Mouse (Mus musculus) myocyte (in vitro differentiated cells): ENCODE results near the gene Dnmbp. TPM values are rescaled to one million over a fixed set of nuclear protein-coding genes. Genes with fewer than 3 reads are reported as not detected.
"Not testable (repeated sequence)": the region's sequence is repeated elsewhere in the genome, so short reads cannot be mapped to it uniquely, and the experiment has no call there.

Source experiments
- H3K27me3 ChIP-seq: one replicate; pipeline ENCODE4 v1.6.1; 2011; ENCODE audit not compliant: control insufficient read depth, insufficient read depth, insufficient read length
- H3K36me3 ChIP-seq: one replicate; pipeline ENCODE4 v1.6.1; 2011; ENCODE audit not compliant: control insufficient read depth, insufficient read depth
- H3K4me2 ChIP-seq: one replicate; pipeline ENCODE4 v1.6.1; 2011; ENCODE audit warnings: low read depth, control low read depth
- H3K4me3 ChIP-seq: one replicate; pipeline ENCODE4 v1.5.1; 2011; ENCODE audit warnings: mild to moderate bottlenecking, control low read depth, moderate library complexity
- H3K79me2 ChIP-seq: one replicate; pipeline ENCODE4 v1.6.1; 2011; ENCODE audit not compliant: control insufficient read depth, insufficient read depth
- H3ac ChIP-seq: one replicate; pipeline ENCODE4 v1.6.1; 2011; ENCODE audit not compliant: control insufficient read depth, insufficient read length
- CEBPB ChIP-seq: IDR thresholded peaks from 2 replicates; pipeline ENCODE4 v1.6.1; 2011; ENCODE audit warnings: mild to moderate bottlenecking, moderate library complexity; ENCODE audit not compliant: poor library complexity, insufficient read depth, severe bottlenecking
- E2F4 ChIP-seq: IDR thresholded peaks from one replicate; pipeline ENCODE4 v1.6.1; 2011; ENCODE audit warnings: mild to moderate bottlenecking, control low read depth, moderate library complexity; ENCODE audit not compliant: insufficient read depth
- MAX ChIP-seq: IDR thresholded peaks from one replicate; pipeline ENCODE4 v1.6.1; 2011; ENCODE audit warnings: low read depth, mild to moderate bottlenecking, control low read depth
- MYOD1 ChIP-seq, 3 experiments: IDR thresholded peaks; one replicate each; pipeline ENCODE4 v1.6.1; 2011; ENCODE audit warnings: control low read depth in 2 of 3, low read depth in 2 of 3, mild to moderate bottlenecking in 2 of 3, moderate library complexity in 1 of 3; ENCODE audit not compliant: insufficient read length in 2 of 3, control insufficient read depth in 1 of 3
- MYOG ChIP-seq, 3 experiments: IDR thresholded peaks; one replicate each; pipeline ENCODE4 v1.6.1; 2011; ENCODE audit warnings: control low read depth in 2 of 3, low read depth in 2 of 3, mild to moderate bottlenecking in 2 of 3; ENCODE audit not compliant: insufficient read length in 2 of 3, control insufficient read depth in 1 of 3, insufficient read depth in 1 of 3
- POLR2A ChIP-seq: IDR thresholded peaks from one replicate; pipeline ENCODE4 v1.6.1; 2011; ENCODE audit warnings: low read depth, mild to moderate bottlenecking, control low read depth, moderate library complexity; ENCODE audit not compliant: insufficient read length
- POLR2AphosphoS2 ChIP-seq: IDR thresholded peaks from one replicate; pipeline ENCODE4 v1.6.1; 2011; ENCODE audit warnings: low read depth, control low read depth; ENCODE audit not compliant: insufficient read length
- REST ChIP-seq: IDR thresholded peaks from one replicate; pipeline ENCODE4 v1.6.1; 2011; ENCODE audit warnings: mild to moderate bottlenecking, control low read depth, moderate library complexity; ENCODE audit not compliant: insufficient read depth, insufficient read length
- SRF ChIP-seq: IDR thresholded peaks from one replicate; pipeline ENCODE4 v1.6.1; 2011; ENCODE audit warnings: low read depth; ENCODE audit not compliant: control insufficient read depth, insufficient read length
- TCF12 ChIP-seq: IDR thresholded peaks from one replicate; pipeline ENCODE4 v1.6.1; 2011; ENCODE audit warnings: mild to moderate bottlenecking, control low read depth; ENCODE audit not compliant: poor library complexity, insufficient read depth, severe bottlenecking
- TCF3 ChIP-seq: IDR thresholded peaks from one replicate; pipeline ENCODE4 v1.6.1; 2011; ENCODE audit warnings: low read depth, control low read depth; ENCODE audit not compliant: insufficient read length
- USF1 ChIP-seq: IDR thresholded peaks from one replicate; pipeline ENCODE4 v1.6.1; 2011; ENCODE audit warnings: low read depth, mild to moderate bottlenecking, control low read depth, moderate library complexity
- polyA plus RNA-seq: library from polyadenylated mRNA; unstranded; fragments of >200 nt; fragmentation: generic; extraction: Trizol; gene quantifications from one replicate; pipeline ENCODE4 v1.2.1, GENCODE M21; 2012; ENCODE audit warnings: missing spikeins

Dnmbp gene
- polyA plus RNA-seq, 1 experiment = 7.8 TPM

DNA sequence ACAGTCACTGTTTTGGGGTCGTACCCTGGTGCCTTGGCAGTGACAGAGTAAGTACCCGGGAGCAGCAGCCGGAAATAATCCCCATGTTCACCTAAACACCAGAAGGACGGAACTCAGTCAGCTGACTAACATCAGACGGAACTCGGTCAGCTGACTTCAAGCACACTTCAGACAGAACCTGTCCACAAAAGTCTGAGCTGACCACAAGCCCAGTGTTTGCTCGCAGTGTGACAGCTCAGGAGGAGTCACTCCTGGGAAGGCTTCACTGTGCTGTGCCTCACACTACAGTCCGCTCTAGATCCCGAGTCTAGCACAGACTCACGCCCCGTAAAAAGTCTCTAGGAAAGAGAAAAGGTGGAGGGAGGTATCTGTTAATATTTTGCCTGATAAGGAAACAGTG is 20.0 kb upstream of the Dnmbp start:
- Histone ChIP-seq H3ac (no peak overlapping the region), H3K4me3 (no peak overlapping the region), H3K79me2 (no peaks in the 10 kb centered on the region), H3K27me3 (no peaks in the 10 kb centered on the region), H3K36me3 (no peaks in the 10 kb centered on the region), H3K4me2 (no peak overlapping the region)
- TF ChIP-seq REST (no peak), POLR2A (no peak), TCF12 (no peak), MYOD1 (IDR thresholded peaks at IDR 0.05; ENCODE audit: control insufficient read depth in 1 of 3, insufficient read length in 2 of 3, low read depth in 2 of 3) (no peak), MYOG (IDR thresholded peaks at IDR 0.05; ENCODE audit: control insufficient read depth in 1 of 3, insufficient read depth in 1 of 3, insufficient read length in 2 of 3, low read depth in 2 of 3) (no peak), CEBPB (no peak), TCF3 (no peak), E2F4 (no peak), SRF (no peak)

DNA sequence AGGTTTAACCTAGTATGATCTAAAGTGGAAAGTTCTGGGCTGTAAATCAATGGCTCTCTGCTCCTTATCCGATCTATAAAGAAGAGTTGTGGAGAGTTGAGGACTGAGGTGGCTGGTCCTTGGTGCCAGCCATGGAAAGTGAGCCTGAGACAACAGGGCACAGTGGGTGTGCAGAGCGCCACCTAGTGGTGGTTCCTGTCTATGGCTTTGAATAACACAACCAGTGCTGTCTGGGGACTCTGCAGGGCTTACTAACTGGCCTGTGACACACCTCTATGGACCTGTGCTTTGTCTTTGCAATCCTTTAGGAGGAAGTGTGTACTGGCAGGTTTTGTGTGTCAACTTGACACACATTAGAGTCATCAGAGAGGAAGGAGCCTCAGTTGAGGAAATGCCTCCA is 19.2 kb upstream of the Dnmbp start:
- Histone ChIP-seq H3ac (no peak overlapping the region), H3K4me2 (no peak overlapping the region), H3K36me3 (no peaks in the 10 kb centered on the region), H3K79me2 (no peaks in the 10 kb centered on the region), H3K27me3 (no peaks in the 10 kb centered on the region), H3K4me3 (no peak overlapping the region)
- no peak for TF ChIP-seq E2F4

- Histone ChIP-seq H3K4me3 (no peak overlapping the region), H3ac (no peak overlapping the region), H3K27me3 (no peaks in the 10 kb centered on the region), H3K79me2 (no peaks in the 10 kb centered on the region), H3K4me2 (no peak overlapping the region), H3K36me3 (no peaks in the 10 kb centered on the region)
- TF ChIP-seq TCF3 (no peak), REST (no peak), MAX (no peak), POLR2AphosphoS2 (no peak), E2F4 (no peak), SRF (no peak), CEBPB (no peak), POLR2A (no peak), MYOG (IDR thresholded peaks at IDR 0.05; ENCODE audit: control insufficient read depth in 1 of 3, insufficient read depth in 1 of 3, insufficient read length in 2 of 3, low read depth in 2 of 3) (no peak), USF1 (no peak), TCF12 (no peak), MYOD1 (IDR thresholded peaks at IDR 0.05; ENCODE audit: control insufficient read depth in 1 of 3, insufficient read length in 2 of 3, low read depth in 2 of 3) (no peak)
Measured at GRCm38 (mm10) chr19:43957881-43958280, 17.9 kb upstream of the Dnmbp start.

DNA sequence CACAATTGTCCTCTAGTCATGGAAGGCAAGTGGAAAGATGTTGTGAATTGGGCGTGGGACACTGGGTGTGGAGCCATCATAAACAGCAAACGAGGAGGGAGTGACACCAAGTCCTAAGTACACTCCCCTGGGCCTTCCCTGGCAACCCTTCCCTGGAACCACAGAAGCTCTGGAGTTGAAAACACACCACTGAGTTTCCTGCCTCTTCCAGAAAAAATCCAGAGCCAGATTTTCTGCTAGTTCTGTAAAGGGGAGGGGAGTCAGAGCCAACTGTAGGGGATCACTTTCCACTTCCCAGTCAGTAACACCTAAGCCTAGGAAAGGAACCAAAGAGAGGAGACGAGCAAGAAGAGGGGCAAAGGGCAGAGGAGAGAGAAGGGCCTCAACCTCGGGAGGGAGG is 17.4 kb upstream of the Dnmbp start:
- TF ChIP-seq CEBPB (no peak), MYOD1 (IDR thresholded peaks at IDR 0.05; ENCODE audit: control insufficient read depth in 1 of 3, insufficient read length in 2 of 3, low read depth in 2 of 3) (no peak), SRF (no peak), REST (no peak), USF1 (no peak), MYOG (IDR thresholded peaks at IDR 0.05; ENCODE audit: control insufficient read depth in 1 of 3, insufficient read depth in 1 of 3, insufficient read length in 2 of 3, low read depth in 2 of 3) (no peak), TCF12 (no peak), POLR2A (no peak), POLR2AphosphoS2 (no peak), E2F4 (no peak), MAX (no peak), TCF3 (no peak)
- H3K27me3 ChIP-seq = no peaks in the 10 kb centered on the region
- H3K36me3 ChIP-seq = no peaks in the 10 kb centered on the region
- no peak overlapping the region for H3K4me2 ChIP-seq
- no peaks in the 10 kb centered on the region for H3K79me2 ChIP-seq
- H3ac ChIP-seq = no peak overlapping the region
- no peak overlapping the region for H3K4me3 ChIP-seq

- no peaks in the 10 kb centered on the region for H3K36me3 ChIP-seq
- TF ChIP-seq REST = no peak
- peak in 1 of 3 experiments; percentile 15 for TF ChIP-seq MYOD1 (IDR thresholded peaks at IDR 0.05; ENCODE audit: control insufficient read depth in 1 of 3, insufficient read length in 2 of 3, low read depth in 2 of 3)
- no peak for TF ChIP-seq TCF3
- no peak for TF ChIP-seq E2F4
- no peak for TF ChIP-seq USF1
- H3K79me2 ChIP-seq = no peaks in the 10 kb centered on the region
- H3K4me3 ChIP-seq = no peak overlapping the region
- no peak overlapping the region for H3ac ChIP-seq
- H3K4me2 ChIP-seq = no peak overlapping the region
- no peaks in the 10 kb centered on the region for H3K27me3 ChIP-seq
Measured at GRCm38 (mm10) chr19:43955266-43955665, 15.3 kb upstream of the Dnmbp start.

GRCm38 (mm10) chr19:43954864-43955263 is 14.9 kb upstream of the Dnmbp start:
- Histone ChIP-seq H3K79me2 (no peaks in the 10 kb centered on the region), H3K4me2 (no peak overlapping the region), H3ac (no peak overlapping the region), H3K4me3 (no peak overlapping the region), H3K36me3 (no peaks in the 10 kb centered on the region), H3K27me3 (no peaks in the 10 kb centered on the region)
- TF ChIP-seq MYOG (IDR thresholded peaks at IDR 0.05; ENCODE audit: control insufficient read depth in 1 of 3, insufficient read depth in 1 of 3, insufficient read length in 2 of 3, low read depth in 2 of 3) (peak in 1 of 3 experiments; percentile 22), SRF (no peak), MYOD1 (IDR thresholded peaks at IDR 0.05; ENCODE audit: control insufficient read depth in 1 of 3, insufficient read length in 2 of 3, low read depth in 2 of 3) (peak in 2 of 3 experiments; percentile 53 to 61)

DNA sequence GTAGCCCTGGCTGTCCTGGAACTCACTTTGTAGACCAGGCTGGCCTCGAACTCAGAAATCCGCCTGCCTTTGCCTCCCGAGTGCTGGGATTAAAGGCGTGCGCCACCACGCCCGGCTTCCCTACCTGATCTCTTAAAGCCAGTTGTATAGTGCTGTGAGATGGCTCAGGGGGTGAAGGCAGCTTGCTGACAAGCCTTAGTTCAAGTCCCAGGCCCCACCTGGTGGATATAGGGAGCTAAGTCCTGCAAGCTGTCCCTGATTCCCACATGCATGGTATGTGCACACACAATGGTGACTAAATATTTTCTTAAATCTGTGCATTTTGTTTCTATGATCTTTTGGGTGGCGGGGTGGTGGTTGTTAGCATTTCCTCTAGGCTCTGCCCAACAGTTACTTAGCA is 12.9 kb upstream of the Dnmbp start:
- H3K79me2 ChIP-seq, H3K36me3 ChIP-seq, H3K4me3 ChIP-seq, H3ac ChIP-seq, H3K4me2 ChIP-seq, H3K27me3 ChIP-seq: not testable (repeated sequence)
